Mouse (Mus musculus) C2C12 (cell line): Measurements from ENCODE around the gene Socs7. TPM values are rescaled to one million over a fixed set of nuclear protein-coding genes. Genes with fewer than 3 reads are reported as not detected.

Source experiments
- H3K27me3 ChIP-seq: one replicate; pipeline ENCODE4 v1.6.1; 2011; ENCODE audit not compliant: control insufficient read depth, insufficient read depth, insufficient read length
- H3K36me3 ChIP-seq: one replicate; pipeline ENCODE4 v1.6.1; 2011; ENCODE audit not compliant: control insufficient read depth, insufficient read depth
- H3K4me3 ChIP-seq: one replicate; pipeline ENCODE4 v1.5.1; 2011; ENCODE audit warnings: mild to moderate bottlenecking, control low read depth; ENCODE audit not compliant: poor library complexity, insufficient read depth, severe bottlenecking
- H3K79me2 ChIP-seq: one replicate; pipeline ENCODE4 v1.6.1; 2011; ENCODE audit not compliant: control insufficient read depth, insufficient read depth
- H3K79me3 ChIP-seq: one replicate; pipeline ENCODE4 v1.6.1; 2011; ENCODE audit warnings: low read depth, control low read depth
- H3ac ChIP-seq: one replicate; pipeline ENCODE3; 2011; ENCODE audit warnings: low read depth; ENCODE audit not compliant: control insufficient read depth, insufficient read length
- CEBPB ChIP-seq: IDR thresholded peaks from one replicate; pipeline ENCODE4 v1.6.1; 2011; ENCODE audit warnings: low read depth, mild to moderate bottlenecking, control low read depth, moderate library complexity
- CTCF ChIP-seq: IDR thresholded peaks from one replicate; pipeline ENCODE4 v1.5.1; 2011; ENCODE audit not compliant: control insufficient read depth, insufficient read depth, insufficient read length
- FOSL1 ChIP-seq: IDR thresholded peaks from one replicate; pipeline ENCODE4 v1.8.0; 2011; ENCODE audit warnings: mild to moderate bottlenecking, low read length; ENCODE audit not compliant: poor library complexity, insufficient read depth, severe bottlenecking
- MAX ChIP-seq: IDR thresholded peaks from one replicate; pipeline ENCODE4 v1.6.1; 2011; ENCODE audit warnings: mild to moderate bottlenecking, control low read depth
- MYOD1 ChIP-seq: IDR thresholded peaks from one replicate; pipeline ENCODE4 v1.6.1; 2011; ENCODE audit warnings: low read depth; ENCODE audit not compliant: control insufficient read depth, insufficient read length
- MYOG ChIP-seq: IDR thresholded peaks from one replicate; pipeline ENCODE4 v1.6.1; 2011; ENCODE audit not compliant: control insufficient read depth, insufficient read length; ENCODE audit errors: extremely low read depth
- USF1 ChIP-seq: IDR thresholded peaks from one replicate; pipeline ENCODE4 v1.6.1; 2011; ENCODE audit warnings: low read depth, mild to moderate bottlenecking, control low read depth, moderate library complexity
- polyA plus RNA-seq: library from polyadenylated mRNA; unstranded; fragments of >200 nt; fragmentation: generic; extraction: Trizol; gene quantifications from one replicate; pipeline ENCODE4 v1.2.1, GENCODE M21; 2012; ENCODE audit warnings: missing spikeins

The Socs7 gene
- polyA plus RNA-seq, 1 experiment, result 8.1 TPM

GRCm38 (mm10) chr11:97412808-97413347, 50.5 kb downstream of the Socs7 start:
- Histone ChIP-seq H3K79me2 (peaks cover 25% of the 10 kb centered on the region), H3K27me3 (no peaks in the 10 kb centered on the region), H3K79me3 (peaks cover 11% of the 10 kb centered on the region), H3K4me3 (no peak overlapping the region), H3ac (no peak overlapping the region), H3K36me3 (no peaks in the 10 kb centered on the region)
- TF ChIP-seq MYOD1 (no peak), MYOG (no peak), FOSL1 (no peak), CEBPB (no peak), MAX (no peak), CTCF (no peak), USF1 (no peak)

- Histone ChIP-seq H3K4me3 (peak within 1 kb of the TSS; percentile 80), H3K79me3 (peaks cover 24% of the 10 kb centered on the region), H3K27me3 (no peaks in the 10 kb centered on the region), H3ac (peak within 1 kb of the TSS; percentile 91), H3K79me2 (peaks cover 46% of the 10 kb centered on the region), H3K36me3 (no peaks in the 10 kb centered on the region)
- TF ChIP-seq MYOG (no peak), MYOD1 (no peak), USF1 (no peak), MAX (no peak)
Measured at GRCm38 (mm10) chr11:97415330-97415711, 53.0 kb downstream of the Socs7 start, which contains the start of gene Arhgap23. Gene Arhgap23, plus strand, starts transcription at chr11:97415533.

- Histone ChIP-seq H3K79me3 (peaks cover 31% of the 10 kb centered on the region), H3K27me3 (no peaks in the 10 kb centered on the region), H3K36me3 (no peaks in the 10 kb centered on the region), H3K79me2 (peaks cover 53% of the 10 kb centered on the region), H3ac (peak overlapping the region; percentile 91), H3K4me3 (peak overlapping the region; percentile 80)
- no peak for TF ChIP-seq MAX
- TF ChIP-seq MYOD1, result no peak
- no peak for TF ChIP-seq CEBPB
- no peak for TF ChIP-seq USF1
- no peak for TF ChIP-seq CTCF
- TF ChIP-seq FOSL1, result no peak
- TF ChIP-seq MYOG, result no peak
Measured at GRCm38 (mm10) chr11:97415712-97416636, 53.6 kb downstream of the Socs7 start.

GRCm38 (mm10) chr11:97416637-97417035, 54.3 kb downstream of the Socs7 start:
- Histone ChIP-seq H3K27me3 (no peaks in the 10 kb centered on the region), H3K79me3 (peaks cover 36% of the 10 kb centered on the region), H3ac (no peak overlapping the region), H3K36me3 (no peaks in the 10 kb centered on the region), H3K4me3 (no peak overlapping the region), H3K79me2 (peaks cover 60% of the 10 kb centered on the region)
- TF ChIP-seq USF1, result no peak
- TF ChIP-seq FOSL1, result no peak
- no peak for TF ChIP-seq CEBPB
- no peak for TF ChIP-seq CTCF
- no peak for TF ChIP-seq MYOG
- TF ChIP-seq MYOD1, result no peak
- no peak for TF ChIP-seq MAX

- Histone ChIP-seq H3K27me3 (no peaks in the 10 kb centered on the region), H3K4me3 (no peak overlapping the region), H3K79me2 (peaks cover 83% of the 10 kb centered on the region), H3K79me3 (peaks cover 51% of the 10 kb centered on the region), H3ac (peak overlapping the region; percentile 33), H3K36me3 (no peaks in the 10 kb centered on the region)
- TF ChIP-seq MYOG (no peak), CEBPB (no peak), FOSL1 (no peak), CTCF (no peak), USF1 (no peak), MAX (no peak), MYOD1 (no peak)
Measured at GRCm38 (mm10) chr11:97418834-97419539, 56.6 kb downstream of the Socs7 start.
